Mouse (Mus musculus) right cerebral cortex, postnatal 36 days (tissue): ENCODE measurements around the gene 4930503B20Rik.

Source experiments
- DNase-seq, 2 experiments: peaks; one replicate each; pipeline ENCODE4 v3.0.0; 2022; ENCODE audit warnings: low spot score in 2 of 2, mixed read lengths in 1 of 2

The 4930503B20Rik gene

DNA sequence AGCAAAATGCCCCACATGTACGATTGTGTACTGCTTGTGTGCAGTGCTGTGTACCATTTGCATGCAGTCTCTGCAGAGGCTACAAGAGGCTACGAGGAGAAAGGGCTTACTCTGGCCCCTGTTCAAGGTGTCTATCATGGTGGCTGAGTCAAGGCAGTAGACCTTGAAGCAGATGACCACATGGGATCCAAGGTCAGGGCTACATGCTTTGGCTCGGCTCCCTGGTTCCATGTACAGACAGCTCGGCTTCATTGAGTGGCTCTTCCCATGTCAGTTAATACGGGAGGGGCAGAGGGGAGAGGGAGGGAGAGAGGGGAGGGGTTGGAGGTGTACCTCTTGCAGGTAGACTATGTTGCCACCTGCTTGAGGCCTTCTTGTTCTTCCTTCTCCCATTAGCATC, 1.3 kb upstream of the 4930503B20Rik start:
- no peak for DNase-seq

GRCm38 (mm10) chr3:146650716-146651115, 401 bp downstream of the 4930503B20Rik start:
- DNase-seq, result no peak

GRCm38 (mm10) chr3:146649311-146649894, 1.7 kb downstream of the 4930503B20Rik start:
- DNase-seq, result no peak

DNA sequence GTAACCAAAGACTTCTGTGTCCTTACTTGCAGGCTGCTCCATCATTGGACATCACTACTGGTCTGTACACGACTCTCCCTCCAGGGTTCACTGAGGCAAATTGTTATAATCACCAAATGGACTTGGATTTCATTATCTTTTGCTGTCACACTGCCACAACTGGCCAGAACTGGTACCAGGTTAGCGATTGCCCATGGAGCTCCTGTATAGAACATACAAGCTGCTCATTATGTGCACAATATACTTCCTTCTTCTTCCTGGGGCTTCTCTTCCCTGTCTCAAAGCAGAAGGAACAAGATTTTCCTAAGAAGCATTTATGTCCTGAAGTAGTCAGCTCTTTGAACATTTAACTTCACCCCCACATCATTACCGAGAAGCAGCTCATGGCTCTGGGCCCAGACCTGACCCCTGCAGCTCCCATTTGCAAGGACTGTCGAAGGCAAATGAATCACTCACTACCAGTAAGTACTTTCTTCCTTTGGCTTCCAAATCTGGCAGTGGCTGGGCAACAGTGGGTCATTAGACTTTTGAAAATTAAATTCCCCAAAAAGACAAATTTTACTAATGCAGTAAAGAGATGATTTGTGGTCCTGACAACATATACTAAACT, 9.2 kb downstream of the 4930503B20Rik start:
- no peak for DNase-seq

DNA sequence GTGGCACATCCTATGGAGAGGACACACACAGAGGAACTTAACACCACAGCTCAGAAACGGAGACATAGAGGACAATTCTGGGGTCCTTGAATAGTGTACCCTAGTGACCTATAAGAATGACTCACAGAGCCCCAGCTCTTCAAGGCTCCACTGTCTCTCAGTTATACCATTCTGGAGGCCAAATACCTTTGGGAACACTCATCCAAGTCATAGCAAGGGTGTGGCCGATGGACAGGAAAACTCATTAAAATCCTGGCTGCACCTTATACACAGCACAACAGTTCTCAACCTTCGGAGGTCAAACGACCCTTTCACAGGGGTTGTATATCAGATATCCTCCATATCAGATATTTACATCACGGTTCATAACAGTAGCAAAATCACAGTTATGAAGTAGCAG, 18.6 kb downstream of the 4930503B20Rik start:
- DNase-seq, result no peak

- DNase-seq, result no peak
Measured at GRCm38 (mm10) chr3:146628227-146628982, 22.7 kb downstream of the 4930503B20Rik start.

- peak; percentile 22 to 28 for DNase-seq
Measured at GRCm38 (mm10) chr3:146625766-146626165, 25.4 kb downstream of the 4930503B20Rik start.

DNA sequence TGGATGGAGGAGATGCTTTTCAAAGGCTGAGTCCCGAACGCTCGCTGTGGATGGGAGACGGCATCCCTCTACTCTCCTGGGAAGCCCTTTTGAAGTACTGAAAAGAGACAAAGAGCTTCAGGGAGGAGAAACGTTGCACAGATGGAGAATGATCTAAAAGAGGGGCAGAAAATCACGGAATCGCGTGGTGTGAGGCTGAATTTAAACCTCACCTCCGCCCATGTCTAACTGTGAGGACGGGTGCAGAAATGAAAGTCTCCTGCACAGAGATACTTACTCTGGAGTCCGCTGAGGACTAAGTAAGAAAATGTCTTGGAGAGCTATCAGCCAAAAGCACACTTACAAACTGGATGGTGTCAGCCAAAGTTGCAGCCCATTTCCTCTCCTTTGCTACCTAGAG, 29.2 kb downstream of the 4930503B20Rik start:
- DNase-seq, result peak; percentile 35 to 72

GRCm38 (mm10) chr3:146620555-146621249, 30.4 kb downstream of the 4930503B20Rik start:
- DNase-seq, result peak; percentile 83 to 89

- peak; percentile 43 to 73 for DNase-seq
Measured at GRCm38 (mm10) chr3:146620101-146620500, 31.0 kb downstream of the 4930503B20Rik start.

DNA sequence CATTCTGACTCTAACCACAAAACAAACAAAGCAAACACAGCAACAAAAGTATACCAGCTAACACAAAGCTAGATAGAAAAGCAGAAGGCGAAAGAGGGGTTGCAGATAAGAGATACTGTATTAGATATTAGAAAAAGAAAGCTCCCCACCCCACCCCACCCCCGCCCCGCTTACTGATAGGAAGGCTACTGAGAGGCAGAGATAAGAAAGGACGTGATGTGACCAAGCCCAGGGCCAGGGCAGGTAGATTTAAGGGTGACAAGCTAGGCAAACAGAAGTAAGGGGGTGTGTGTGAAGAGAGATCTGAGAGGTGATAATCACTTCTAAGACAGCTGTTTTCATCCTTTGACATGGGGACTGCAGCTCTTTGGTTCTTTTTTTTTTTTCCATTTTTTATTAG, 32.8 kb downstream of the 4930503B20Rik start:
- DNase-seq, result no peak

DNA sequence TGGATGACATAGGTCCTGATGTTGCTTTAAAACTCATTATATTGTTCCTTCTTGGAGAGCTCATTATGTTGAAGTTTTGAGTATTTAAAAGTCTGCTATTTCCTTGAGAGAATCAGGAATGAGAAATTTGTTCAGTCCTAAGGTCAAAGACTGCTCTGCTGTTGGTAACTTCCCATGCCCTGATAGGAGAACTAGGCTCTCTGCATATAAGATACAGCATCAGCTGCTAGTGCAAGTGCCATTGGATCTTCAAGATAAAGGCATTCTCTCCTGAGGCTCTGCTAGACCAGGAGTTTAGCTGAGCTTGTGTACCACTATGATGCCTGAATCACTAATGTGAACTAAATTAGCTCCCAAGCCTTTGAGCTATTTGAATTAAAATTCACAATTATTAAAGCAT, 33.2 kb downstream of the 4930503B20Rik start:
- DNase-seq, result no peak

- DNase-seq, result no peak
Measured at GRCm38 (mm10) chr3:146616533-146617283, 34.4 kb downstream of the 4930503B20Rik start.

- DNase-seq, result no peak
Measured at GRCm38 (mm10) chr3:146615496-146615895, 35.6 kb downstream of the 4930503B20Rik start, which contains the start of gene Dnase2b. Gene Dnase2b (minus strand): TSS chr3:146615596.

DNA sequence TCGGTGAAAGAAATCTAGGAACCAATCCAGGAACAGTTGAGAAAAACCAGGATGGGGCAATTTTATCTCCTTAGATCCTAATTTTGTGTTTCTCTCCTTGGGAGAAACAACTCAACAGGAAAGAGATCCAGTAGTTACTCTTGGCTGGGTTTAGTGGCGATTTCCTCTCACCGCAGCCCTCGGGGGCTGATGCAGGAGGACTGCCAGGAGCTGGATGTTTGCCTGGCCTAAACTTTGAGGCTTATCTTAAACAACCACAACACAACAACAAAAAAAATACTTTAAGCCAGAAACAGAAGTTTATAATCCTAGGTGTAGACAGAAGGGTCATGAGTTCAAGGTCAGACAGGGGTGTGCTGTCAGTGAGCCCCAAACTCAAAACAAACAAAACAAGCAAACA, 39.3 kb downstream of the 4930503B20Rik start:
- DNase-seq, result no peak

DNA sequence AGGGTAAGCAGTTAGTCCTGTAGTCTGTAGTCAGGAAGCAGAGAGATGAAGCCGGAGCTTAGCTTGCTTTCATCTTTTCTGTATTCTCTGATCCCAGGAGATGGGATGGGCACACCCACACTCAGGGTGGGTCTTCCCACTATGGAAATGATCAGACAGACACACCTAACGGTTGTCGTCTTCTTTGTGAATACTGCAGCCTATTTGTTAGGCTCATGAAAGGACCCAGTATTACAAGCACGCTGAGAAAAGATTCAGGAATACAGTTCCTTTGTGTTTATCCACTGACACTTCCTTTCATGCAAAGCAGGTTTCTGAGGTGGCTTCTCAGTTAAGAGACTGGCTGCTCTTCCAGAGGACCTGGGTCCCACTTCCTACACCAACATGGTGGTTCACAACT, 39.9 kb downstream of the 4930503B20Rik start:
- no peak for DNase-seq

DNA sequence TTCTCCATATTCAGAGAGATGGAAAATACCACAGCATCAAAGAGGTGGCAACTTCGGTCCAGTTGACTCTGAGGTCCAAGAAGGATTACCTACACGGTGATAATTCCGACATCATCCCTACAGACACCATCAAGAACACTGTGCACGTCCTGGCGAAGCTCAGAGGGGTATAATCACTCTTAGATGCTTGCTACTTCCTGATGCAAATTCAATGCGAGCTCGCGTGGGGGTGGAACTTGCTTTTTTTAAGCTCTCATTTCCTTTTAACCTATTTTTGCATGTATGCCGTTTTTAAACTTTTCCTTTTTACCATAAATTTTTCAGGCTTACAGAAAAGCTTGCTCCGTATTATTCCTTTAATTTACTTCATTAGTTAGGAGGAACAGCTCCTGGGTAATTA, 40.8 kb downstream of the 4930503B20Rik start:
- peak in 1 of 2 experiments; percentile 72 for DNase-seq

GRCm38 (mm10) chr3:146607368-146607767, 43.7 kb downstream of the 4930503B20Rik start:
- DNase-seq, result peak; percentile 59 to 77

DNA sequence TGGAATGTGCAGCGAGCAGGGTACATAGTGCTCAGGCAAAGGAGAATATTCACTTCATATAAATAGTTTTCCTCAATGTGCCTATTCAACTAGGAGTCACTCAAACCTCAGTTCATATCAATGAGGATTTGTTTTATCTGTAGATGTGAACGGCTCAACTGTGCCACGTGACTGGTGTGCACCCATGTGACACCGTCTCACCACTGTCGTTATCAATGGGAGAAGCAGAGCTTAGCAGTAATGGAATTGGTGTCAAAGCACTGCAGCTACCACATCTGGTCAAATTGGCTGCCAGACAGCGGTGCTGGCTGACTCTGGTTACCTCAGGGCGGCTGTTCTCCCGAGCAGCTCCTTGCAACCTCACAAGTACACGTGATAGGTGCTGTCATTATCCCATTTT, 46.5 kb downstream of the 4930503B20Rik start:
- DNase-seq, result no peak

GRCm38 (mm10) chr3:146602531-146602930, 48.6 kb downstream of the 4930503B20Rik start:
- DNase-seq, result no peak

- DNase-seq, result no peak
Measured at GRCm38 (mm10) chr3:146601205-146601604, 49.9 kb downstream of the 4930503B20Rik start.
